Mouse (Mus musculus): ENCODE data around the gene Pinlyp.

GRCm38 (mm10) chr7:24506476-24506837 is 39.5 kb downstream of the Pinlyp start:
- TF ChIP-seq CTCF (IDR thresholded peaks at IDR 0.05; ENCODE audit: low read depth, low read length): no peak
- no peak for TF ChIP-seq TAL1 (conservative IDR thresholded peaks at IDR 0.05; ENCODE audit: low read depth, low read length)
- TF ChIP-seq GATA1 (IDR thresholded peaks at IDR 0.05; ENCODE audit: borderline replicate concordance, low read length): no peak
- no peak for TF ChIP-seq POLR2AphosphoS5 (IDR thresholded peaks at IDR 0.05; ENCODE audit: insufficient replicate concordance, low read depth, low read length)

Data from G1E (cell line).